Mouse (Mus musculus) bone marrow, adult 2 months (tissue): ENCODE measurements around the gene Pakap. TPM values are rescaled to one million over a fixed set of nuclear protein-coding genes. Genes with fewer than 3 reads are reported as not detected.
A peak's percentile ranks its signal among the peaks of the same experiment; 100 is the strongest.

Experiments used
- H3K27ac ChIP-seq: fragments of 200-500 bp; 2 replicates; pipeline ENCODE4 v1.5.1; 2012; ENCODE audit warnings: low read depth, mild to moderate bottlenecking, control low read depth, inconsistent platforms, low read length; ENCODE audit not compliant: control insufficient read depth, poor library complexity, insufficient read depth
- H3K4me1 ChIP-seq: fragments of 200-500 bp; 2 replicates; pipeline ENCODE4 v1.6.1; 2011; ENCODE audit warnings: low read length; ENCODE audit not compliant: control insufficient read depth, insufficient read depth
- H3K4me3 ChIP-seq: fragments of 200-500 bp; replicated peaks from 2 replicates; pipeline ENCODE3; 2011; ENCODE audit warnings: mild to moderate bottlenecking, low read depth, low read length, control low read depth; ENCODE audit not compliant: control insufficient read depth
- CTCF ChIP-seq: fragments of 200-500 bp; IDR thresholded peaks from 2 replicates; pipeline ENCODE4 v1.5.1; 2011; ENCODE audit warnings: low read length, control low read depth; ENCODE audit not compliant: control insufficient read depth, insufficient read depth
- POLR2A ChIP-seq: fragments of 200-500 bp; IDR thresholded peaks from 2 replicates; pipeline ENCODE4 v1.6.1; 2011; ENCODE audit warnings: low read depth, mild to moderate bottlenecking, control low read depth, low read length, borderline replicate concordance; ENCODE audit not compliant: control insufficient read depth
- WGBS: fragments of 180-500 bp; shearing (Covaris S2); methylation state at CpG from one replicate; pipeline ENCODE4 v1.1.7; 2018; 5-methylcytosine and 5-hydroxymethylcytosine counted together
- polyA plus RNA-seq: library from polyadenylated mRNA; stranded (reverse); fragments of >200 nt; gene quantifications from 2 replicates; pipeline ENCODE4 v1.2.4, GENCODE M21; 2011; ENCODE audit warnings: low replicate concordance; ENCODE audit not compliant: missing spikeins, insufficient read depth, insufficient read length

Gene Pakap
- polyA plus RNA-seq, 1 experiment = 1.9 TPM

GRCm38 (mm10) chr4:57896631-57897030 lies 328.7 kb downstream of the Pakap start:
- Histone ChIP-seq H3K4me3 (no peak overlapping the region), H3K27ac (no peak overlapping the region), H3K4me1 (no peaks in the 10 kb centered on the region)
- 53% methylated on average over 3 of the region's 3 CpGs for WGBS
- no peak for TF ChIP-seq POLR2A
- no peak for TF ChIP-seq CTCF

- Histone ChIP-seq H3K4me1 (no peaks in the 10 kb centered on the region), H3K27ac (no peak overlapping the region)
- WGBS = under 1% methylated on average over 4 of the region's 4 CpGs
These were observed 333.2 kb downstream of the Pakap start for GRCm38 (mm10) chr4:57901210-57901609.

GRCm38 (mm10) chr4:57902619-57903018 lies 334.6 kb downstream of the Pakap start:
- Histone ChIP-seq H3K27ac (no peak overlapping the region), H3K4me3 (no peak overlapping the region), H3K4me1 (no peaks in the 10 kb centered on the region)
- WGBS = 15% methylated on average over 5 of the region's 5 CpGs
- TF ChIP-seq POLR2A (no peak), CTCF (no peak)

More at GRCm38 (mm10) chr4:57901210-57901609, 333.2 kb downstream of the Pakap start:
- TF ChIP-seq POLR2A (no peak), CTCF (peak; percentile 80)
- no peak overlapping the region for H3K4me3 ChIP-seq

- Histone ChIP-seq H3K4me1 (no peaks in the 10 kb centered on the region), H3K27ac (no peak overlapping the region), H3K4me3 (no peak overlapping the region)
- TF ChIP-seq CTCF (peak; percentile 91), POLR2A (no peak)
- WGBS = 2% methylated on average over 5 of the region's 5 CpGs
These were observed 336.2 kb downstream of the Pakap start for GRCm38 (mm10) chr4:57904211-57904610.

- TF ChIP-seq POLR2A (no peak), CTCF (no peak)
- Histone ChIP-seq H3K27ac (no peak overlapping the region), H3K4me3 (no peak overlapping the region), H3K4me1 (no peaks in the 10 kb centered on the region)
- WGBS = 35% methylated on average over 9 of the region's 9 CpGs
These were observed 336.7 kb downstream of the Pakap start for GRCm38 (mm10) chr4:57904638-57905037.

- WGBS = 71% methylated on average over 2 of the region's 2 CpGs
- no peak overlapping the region for H3K27ac ChIP-seq
- TF ChIP-seq CTCF = no peak
- TF ChIP-seq POLR2A = no peak
These were observed 338.7 kb downstream of the Pakap start for GRCm38 (mm10) chr4:57906708-57907107.

GRCm38 (mm10) chr4:57908860-57909259 lies 340.9 kb downstream of the Pakap start:
- no peak for TF ChIP-seq POLR2A
- no peak for TF ChIP-seq CTCF
- 9% methylated on average over 6 of the region's 6 CpGs for WGBS
- no peaks in the 10 kb centered on the region for H3K4me1 ChIP-seq
- no peak overlapping the region for H3K27ac ChIP-seq
- H3K4me3 ChIP-seq = no peak overlapping the region

More at GRCm38 (mm10) chr4:57906708-57907107, 338.7 kb downstream of the Pakap start:
- no peak overlapping the region for H3K4me3 ChIP-seq
- H3K4me1 ChIP-seq = no peaks in the 10 kb centered on the region

- Histone ChIP-seq H3K27ac (no peak overlapping the region), H3K4me1 (no peaks in the 10 kb centered on the region; the same call in 1 of the 2 replicates), H3K4me3 (no peak overlapping the region)
- no peak for TF ChIP-seq CTCF
- TF ChIP-seq POLR2A = no peak
These were observed 345.0 kb downstream of the Pakap start for GRCm38 (mm10) chr4:57913021-57913420.

- Histone ChIP-seq H3K27ac (no peak overlapping the region), H3K4me3 (no peak overlapping the region), H3K4me1 (no peaks in the 10 kb centered on the region; the same call in 1 of the 2 replicates)
- WGBS = 51% methylated on average over 10 of the region's 10 CpGs
- TF ChIP-seq CTCF (no peak), POLR2A (no peak)
These were observed 346.5 kb downstream of the Pakap start for GRCm38 (mm10) chr4:57914193-57915190.
